Mouse (Mus musculus) adrenal gland, postnatal 0 days (tissue): ENCODE measurements around the gene Mzf1. TPM values are rescaled to one million over a fixed set of nuclear protein-coding genes. Genes with fewer than 3 reads are reported as not detected.

Source experiments
- polyA plus RNA-seq: library from polyadenylated mRNA; unstranded; fragments of >200 nt; fragmentation: Nextera tagmentation; extraction: Ambion mirVana; gene quantifications from 2 replicates; pipeline ENCODE4 v1.2.1, GENCODE M21; 2015

Mzf1 gene
- 1.7 and 2.9 TPM in 2 replicates for polyA plus RNA-seq

DNA sequence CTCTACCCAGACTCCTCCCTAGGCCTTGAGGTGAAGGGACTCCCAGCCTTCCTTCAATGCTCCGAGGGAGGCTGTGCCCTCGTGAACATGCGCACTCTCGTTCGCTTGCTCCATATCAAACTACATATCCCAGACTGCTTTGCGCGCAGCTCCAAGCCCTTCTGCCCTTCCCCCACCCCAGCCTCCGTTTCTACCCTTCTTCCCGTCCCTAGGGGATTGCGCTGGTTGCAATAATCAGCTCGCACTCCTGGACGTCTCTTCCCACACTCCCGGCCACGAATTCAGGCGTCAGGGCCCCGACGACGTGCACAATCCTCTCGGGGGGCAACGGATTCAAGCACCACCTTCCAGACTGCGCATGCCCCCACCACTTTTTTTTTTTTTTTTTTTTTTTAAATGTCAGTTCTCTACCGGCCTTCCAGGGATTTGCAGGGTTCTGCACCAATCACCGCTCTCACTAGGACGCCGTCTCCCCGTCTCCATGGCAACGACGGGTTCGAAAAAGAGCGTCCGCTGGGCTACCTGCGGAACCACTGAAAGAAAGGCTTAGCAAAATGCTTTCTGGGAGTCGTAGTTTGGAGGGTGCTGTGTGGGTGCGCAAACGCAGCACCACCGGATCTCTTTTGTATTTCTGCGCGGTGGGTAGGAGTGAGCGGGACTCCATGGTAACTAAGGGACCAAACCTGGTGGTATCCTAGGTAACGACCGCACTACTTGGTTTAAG lies at the start of gene Mzf1:
Gene Mzf1 (minus strand): TSS at position 478 of the 724 bp plus-strand sequence.

DNA sequence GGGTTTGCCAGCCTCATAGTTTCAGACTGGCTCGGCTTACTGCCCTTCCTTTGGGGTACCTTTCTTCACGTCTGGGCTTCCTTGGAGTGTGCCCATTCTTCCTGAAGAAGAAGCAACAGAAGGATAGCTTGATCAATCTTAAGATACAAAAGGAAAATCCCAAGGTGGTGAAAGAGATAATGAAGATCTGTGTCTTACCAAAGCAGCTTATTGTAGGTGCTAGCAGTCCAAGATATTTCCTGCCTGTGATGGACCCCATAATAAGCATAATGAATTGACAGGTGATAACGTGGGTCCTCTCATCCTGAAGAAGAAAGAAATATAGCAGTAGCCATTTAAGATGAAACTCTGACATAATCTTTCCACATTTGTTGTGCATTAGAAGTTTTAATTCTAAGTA lies 40.5 kb upstream of the Mzf1 start, which contains the start of gene Vmn1r85:
Gene Vmn1r85 (minus strand): TSS at position 101 of the 400 bp plus-strand sequence.

DNA sequence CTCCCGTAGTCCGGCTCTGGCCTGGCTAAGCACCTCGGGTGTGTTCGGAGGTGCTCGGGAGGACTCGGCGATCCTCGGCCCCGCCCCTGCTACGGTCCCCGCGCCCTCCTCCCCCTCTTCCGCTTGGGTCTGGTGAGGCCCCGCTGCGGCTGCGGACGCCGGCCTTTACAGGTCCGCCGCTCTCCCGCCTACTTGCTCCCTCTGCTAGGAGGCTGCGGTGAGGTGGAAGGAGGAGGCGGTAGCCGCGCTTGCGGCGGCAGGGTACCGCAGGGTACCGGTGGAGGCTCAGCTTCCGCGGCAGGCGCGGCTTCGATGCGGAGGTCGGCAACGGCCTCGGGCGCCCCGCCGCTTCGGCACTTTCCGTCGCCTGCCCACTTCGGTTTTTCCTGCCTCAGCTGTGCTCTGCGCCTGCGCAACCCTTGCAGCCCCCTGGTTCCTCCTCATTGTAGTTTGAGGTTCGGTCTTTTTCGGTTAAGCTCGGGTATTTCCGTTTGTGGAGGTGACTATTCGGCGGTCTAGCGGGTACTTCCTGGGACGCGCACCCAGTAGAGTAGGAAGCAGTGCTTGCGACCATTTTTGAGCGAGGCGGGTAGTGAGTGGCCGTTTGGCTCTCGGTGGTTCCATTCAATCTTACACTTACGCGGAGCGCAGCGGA lies 16.5 kb downstream of the Mzf1 start, which contains the start of gene Ube2m:
Gene Ube2m (minus strand): TSS at position 375 of the 655 bp plus-strand sequence.

DNA sequence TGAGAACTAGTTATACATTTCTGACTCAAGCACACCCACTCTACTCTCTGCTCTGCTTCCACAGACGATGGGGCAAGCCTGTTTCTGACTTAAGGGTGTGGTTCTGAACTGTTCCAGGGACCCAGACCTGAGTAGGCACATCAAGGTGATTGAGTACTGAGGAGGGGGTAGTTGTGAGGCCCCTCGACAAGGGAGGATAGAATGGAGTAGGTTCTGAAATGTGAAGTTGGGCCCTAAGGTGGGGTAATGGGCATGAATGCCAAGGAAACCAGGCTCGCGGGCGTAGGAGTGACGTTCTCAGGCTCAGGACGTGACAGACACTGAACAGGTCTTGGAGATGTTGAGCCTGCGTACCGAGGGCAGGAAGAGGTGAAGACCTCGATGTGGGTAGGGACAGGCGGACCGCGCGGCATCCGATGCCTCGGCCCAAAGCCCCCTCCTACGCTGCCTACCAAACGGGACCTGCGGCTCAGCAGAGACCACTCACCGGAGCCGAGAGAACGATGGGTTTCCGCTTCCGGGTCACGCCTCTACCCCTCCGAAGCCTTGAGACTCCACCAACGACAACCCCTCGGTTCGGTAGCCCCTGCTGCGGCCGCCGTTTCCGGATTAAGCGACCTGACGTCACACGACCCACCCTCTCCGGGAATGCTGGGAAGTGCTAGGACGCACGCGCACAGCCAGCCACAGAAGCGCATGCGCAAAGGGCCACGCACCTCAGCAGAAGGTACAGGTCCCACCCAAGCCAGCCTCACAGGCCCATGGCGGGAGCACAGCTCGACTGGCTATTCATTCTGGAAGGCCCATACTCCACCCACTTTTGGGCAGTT lies 20.2 kb downstream of the Mzf1 start, which contains the start of gene Chmp2a:
Gene Chmp2a (minus strand): TSS at position 660 of the 830 bp plus-strand sequence.

DNA sequence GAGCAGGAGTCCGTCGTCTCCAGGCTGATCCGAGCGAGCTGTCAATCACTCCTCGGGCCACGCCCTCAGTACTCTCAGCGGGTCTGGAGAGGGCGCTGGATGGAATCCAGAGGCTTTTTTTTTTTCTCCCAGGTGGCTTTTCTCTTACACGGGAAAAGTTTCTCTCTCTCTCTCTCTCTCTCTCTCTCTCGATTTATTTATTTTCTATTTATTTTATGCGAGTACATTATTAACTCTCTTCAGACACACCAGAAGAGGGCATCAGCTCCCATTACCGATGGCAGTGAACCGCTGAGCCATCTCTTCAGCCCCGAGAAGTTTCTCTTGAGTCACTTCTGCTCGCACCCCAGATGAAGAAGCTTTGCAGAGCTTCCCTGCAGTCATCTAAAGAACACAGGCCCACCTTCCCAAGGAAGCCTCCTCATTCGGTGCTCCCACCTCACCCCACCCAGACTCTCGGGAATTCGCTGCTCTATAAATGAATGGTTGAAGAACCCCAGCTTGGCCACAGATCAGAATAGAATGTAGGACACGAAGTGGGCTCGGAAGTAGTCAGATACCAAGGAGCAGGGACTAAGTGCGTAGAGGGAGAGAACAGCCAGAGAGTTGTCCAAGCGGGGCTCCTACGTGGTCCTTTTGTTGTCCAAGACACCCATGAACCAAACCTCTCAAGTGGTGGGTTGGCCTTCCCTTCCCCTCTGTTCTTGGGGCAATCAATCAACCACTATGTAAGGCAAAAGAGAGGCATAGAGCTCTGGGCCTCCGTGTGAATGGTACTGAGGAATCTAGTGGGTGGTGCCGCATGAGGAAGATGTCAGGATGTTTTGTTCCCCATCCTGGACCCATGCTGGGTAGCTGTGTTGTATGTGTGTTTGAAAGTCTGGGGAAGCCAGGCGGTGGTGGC lies 44.3 kb downstream of the Mzf1 start, which contains the start of gene Zbtb45:
Gene Zbtb45 (minus strand): TSS at position 30 of the 904 bp plus-strand sequence.

DNA sequence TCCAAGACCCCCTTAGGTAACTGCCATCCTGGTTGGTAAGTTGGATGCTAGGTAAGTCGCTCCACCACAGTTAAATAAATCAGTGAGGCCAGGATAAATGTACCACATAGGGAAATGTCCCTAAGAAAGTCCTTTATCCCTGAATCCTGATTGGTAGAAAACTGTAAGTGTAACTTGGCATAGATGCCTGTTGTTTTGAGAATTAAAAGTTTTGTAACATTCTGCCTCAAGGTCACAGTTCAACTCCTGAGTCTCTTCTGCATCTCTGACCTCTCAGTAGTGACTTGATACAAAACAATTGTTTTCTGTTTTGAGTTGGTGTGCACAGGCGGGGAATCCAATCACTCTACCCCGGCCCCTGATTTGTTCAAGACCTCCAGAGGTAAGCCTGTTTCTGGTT lies 55.7 kb downstream of the Mzf1 start, which contains the start of gene Trim28:
Gene Trim28 (plus strand): TSS at position 264 of the 400 bp plus-strand sequence.

DNA sequence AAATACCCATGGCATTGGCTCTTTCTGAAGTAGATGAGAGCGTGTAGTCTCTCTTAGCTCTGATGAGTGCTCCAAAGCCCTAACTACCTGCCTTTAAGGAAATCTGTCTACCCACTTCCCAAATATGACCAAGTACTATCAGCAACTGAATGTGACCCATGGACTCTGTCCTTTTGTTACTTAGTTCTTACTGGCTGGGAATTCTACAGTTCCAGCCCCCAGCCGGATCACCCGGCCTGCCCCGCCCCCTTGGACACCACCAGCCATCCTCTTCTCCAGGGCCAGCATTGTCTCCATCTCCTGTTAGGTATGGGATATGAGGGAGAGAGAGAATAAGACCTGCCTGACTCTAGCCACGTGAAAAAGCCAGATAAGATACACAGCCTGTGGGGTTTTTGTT lies 56.5 kb downstream of the Mzf1 start, which contains the start of gene Slc27a5:
Gene Slc27a5 (minus strand): TSS at position 140 of the 400 bp plus-strand sequence.

Other genes starting within 250 kb of the Mzf1 start
- gene Zfp329, start 235.9 kb downstream of the Mzf1 start, polyA plus RNA-seq: 6.0 and 7.4 TPM in 2 replicates
- gene Zfp110, start 220.0 kb downstream of the Mzf1 start, polyA plus RNA-seq: 17.2 and 23.7 TPM in 2 replicates
- gene Zfp128, start 173.6 kb downstream of the Mzf1 start, polyA plus RNA-seq: 1.7 and 2.3 TPM in 2 replicates
- gene Zscan22, start 156.9 kb downstream of the Mzf1 start, polyA plus RNA-seq: 6.5 and 6.6 TPM in 2 replicates
- 865 and 1,106 TPM in 2 replicates for gene Rps5, start 132.5 kb downstream of the Mzf1 start, polyA plus RNA-seq
- gene Rnf225, start 127.3 kb downstream of the Mzf1 start, polyA plus RNA-seq: 0.08 and 0.30 TPM in 2 replicates
- 6.2 and 7.5 TPM in 2 replicates for gene Zfp324, start 88.9 kb downstream of the Mzf1 start, polyA plus RNA-seq
- gene Zfp446, start 76.9 kb downstream of the Mzf1 start, polyA plus RNA-seq: 3.8 and 6.0 TPM in 2 replicates
- gene Slc27a5, start 56.6 kb downstream of the Mzf1 start, polyA plus RNA-seq: 1.9 and 3.0 TPM in 2 replicates
- 104 and 137 TPM in 2 replicates for gene Trim28, start 55.6 kb downstream of the Mzf1 start, polyA plus RNA-seq
- 9.3 and 12.6 TPM in 2 replicates for gene Zbtb45, start 44.7 kb downstream of the Mzf1 start, polyA plus RNA-seq
- gene Chmp2a, start 20.0 kb downstream of the Mzf1 start, polyA plus RNA-seq: 265 and 267 TPM in 2 replicates
- 103 and 124 TPM in 2 replicates for gene Ube2m, start 16.5 kb downstream of the Mzf1 start, polyA plus RNA-seq
- not detected in 2 replicates for gene Vmn1r85, start 40.4 kb upstream of the Mzf1 start, polyA plus RNA-seq
- not detected in 2 replicates for gene Vmn1r86, start 65.2 kb upstream of the Mzf1 start, polyA plus RNA-seq
- not detected in 2 replicates for gene Vmn1r87, start 85.4 kb upstream of the Mzf1 start, polyA plus RNA-seq
- not detected in 2 replicates for gene Vmn1r88, start 104.8 kb upstream of the Mzf1 start, polyA plus RNA-seq
- not detected in 2 replicates for gene Vmn1r89, start 158.3 kb upstream of the Mzf1 start, polyA plus RNA-seq
- 30.4 and 36.7 TPM in 2 replicates for gene Lig1, start 222.5 kb upstream of the Mzf1 start, polyA plus RNA-seq
- gene Zswim9, start 224.0 kb upstream of the Mzf1 start, polyA plus RNA-seq: 3.6 and 4.8 TPM in 2 replicates